Mouse (Mus musculus) heart, postnatal 0 days (tissue): Measurements from ENCODE around the gene Lgi2.

ENCODE experiments used
- CTCF ChIP-seq: IDR thresholded peaks from 2 replicates; pipeline ENCODE4 v1.5.1; 2016; ENCODE audit warnings: antibody characterized with exemption, control low read depth, low read depth
- EP300 ChIP-seq: IDR thresholded peaks from 2 replicates; pipeline ENCODE4 v1.6.1; 2016; ENCODE audit warnings: antibody characterized with exemption, low read depth

- TF ChIP-seq CTCF (peak; percentile 63), EP300 (no peak)
Observed at GRCm38 (mm10) chr5:52515246-52516021, 50.8 kb downstream of the Lgi2 start.
